Mouse (Mus musculus): Measurements from ENCODE around the gene Dvl1. TPM values are rescaled to one million over a fixed set of nuclear protein-coding genes. Genes with fewer than 3 reads are reported as not detected.
A peak's percentile ranks its signal among the peaks of the same experiment; 100 is the strongest.

Dvl1 gene
- polyA plus RNA-seq, 1 experiment from 2014 or later, result 6.5 TPM

- no peaks in the 10 kb centered on the region for H3K9me3 ChIP-seq (ENCODE audit: control insufficient read depth)
- H3K36me3 ChIP-seq (ENCODE audit: control insufficient read depth, insufficient read depth), result peaks cover 13% of the 10 kb centered on the region; the same call in 1 of the 2 replicates
- no peak for ATAC-seq
- no peak overlapping the region for H3K9ac ChIP-seq (ENCODE audit: low read depth, low read length)
- peak overlapping the region; percentile 87 for H3K4me2 ChIP-seq (replicated peaks; ENCODE audit: low read depth)
- H3K27me3 ChIP-seq (replicated peaks; ENCODE audit: control insufficient read depth, insufficient read depth, low read length), result no peaks in the 10 kb centered on the region
- H3K4me3 ChIP-seq (ENCODE audit: low read depth, low read length), result peak overlapping the region; percentile 88
- TF ChIP-seq CTCF (IDR thresholded peaks at IDR 0.05; ENCODE audit: low read depth), result no peak
- WGBS, result 51% methylated on average over 8 of the region's 8 CpGs
- H3K4me1 ChIP-seq (replicated peaks; ENCODE audit: control insufficient read depth, insufficient read depth, low read length), result 0 out of 2 replicates have a peak, but pooled peaks cover 3% of the 10 kb centered on the region
- no peak overlapping the region for H3K27ac ChIP-seq (ENCODE audit: low read depth, low read length)
Measured at GRCm38 (mm10) chr4:155830596-155830995, 16.6 kb upstream of the Dvl1 start.

GRCm38 (mm10) chr4:155831205-155831766, 15.9 kb upstream of the Dvl1 start, which contains the start of gene Aurkaip1:
Gene Aurkaip1, plus strand, starts transcription at chr4:155831272.
- peak; percentile 93 for ATAC-seq
- peak within 1 kb of the TSS; percentile 81 for H3K9ac ChIP-seq (ENCODE audit: low read depth, low read length)
- no peaks in the 10 kb centered on the region for H3K9me3 ChIP-seq (ENCODE audit: control insufficient read depth)
- H3K4me1 ChIP-seq (replicated peaks; ENCODE audit: control insufficient read depth, insufficient read depth, low read length), result 0 out of 2 replicates have a peak, but pooled peaks cover 3% of the 10 kb centered on the region
- H3K27me3 ChIP-seq (replicated peaks; ENCODE audit: control insufficient read depth, insufficient read depth, low read length), result no peaks in the 10 kb centered on the region
- peak within 1 kb of the TSS; percentile 84 for H3K27ac ChIP-seq (ENCODE audit: low read depth, low read length)
- peak within 1 kb of the TSS; percentile 87 for H3K4me2 ChIP-seq (replicated peaks; ENCODE audit: low read depth)
- TF ChIP-seq CTCF (IDR thresholded peaks at IDR 0.05; ENCODE audit: low read depth), result peak; percentile 97
- H3K36me3 ChIP-seq (ENCODE audit: control insufficient read depth, insufficient read depth), result peaks cover 13% of the 10 kb centered on the region; the same call in 1 of the 2 replicates
- H3K4me3 ChIP-seq (ENCODE audit: low read depth, low read length), result peak within 1 kb of the TSS; percentile 88
- under 1% methylated on average over 49 of the region's 49 CpGs for WGBS

GRCm38 (mm10) chr4:155831831-155832230, 15.4 kb upstream of the Dvl1 start:
- peak overlapping the region; percentile 84 for H3K27ac ChIP-seq (ENCODE audit: low read depth, low read length)
- H3K4me1 ChIP-seq (replicated peaks; ENCODE audit: control insufficient read depth, insufficient read depth, low read length), result 0 out of 2 replicates have a peak, but pooled peaks cover 3% of the 10 kb centered on the region
- TF ChIP-seq CTCF (IDR thresholded peaks at IDR 0.05; ENCODE audit: low read depth), result no peak
- H3K36me3 ChIP-seq (ENCODE audit: control insufficient read depth, insufficient read depth), result 0 out of 2 replicates have a peak, but pooled peaks cover 13% of the 10 kb centered on the region
- ATAC-seq, result peak; percentile 12
- H3K4me3 ChIP-seq (ENCODE audit: low read depth, low read length), result peak overlapping the region; percentile 88
- 1% methylated on average over 25 of the region's 25 CpGs for WGBS
- H3K9me3 ChIP-seq (ENCODE audit: control insufficient read depth), result no peaks in the 10 kb centered on the region
- H3K9ac ChIP-seq (ENCODE audit: low read depth, low read length), result peak overlapping the region; percentile 81
- peak overlapping the region; percentile 87 for H3K4me2 ChIP-seq (replicated peaks; ENCODE audit: low read depth)
- H3K27me3 ChIP-seq (replicated peaks; ENCODE audit: control insufficient read depth, insufficient read depth, low read length), result no peaks in the 10 kb centered on the region

- Histone ChIP-seq H3K4me1 (replicated peaks; ENCODE audit: control insufficient read depth, insufficient read depth, low read length) (0 out of 2 replicates have a peak, but pooled peaks cover 3% of the 10 kb centered on the region), H3K27me3 (replicated peaks; ENCODE audit: control insufficient read depth, insufficient read depth, low read length) (no peaks in the 10 kb centered on the region), H3K9ac (ENCODE audit: low read depth, low read length) (peak overlapping the region; percentile 81), H3K36me3 (ENCODE audit: control insufficient read depth, insufficient read depth) (0 out of 2 replicates have a peak, but pooled peaks cover 13% of the 10 kb centered on the region), H3K4me2 (replicated peaks; ENCODE audit: low read depth) (peak overlapping the region; percentile 87), H3K9me3 (ENCODE audit: control insufficient read depth) (no peaks in the 10 kb centered on the region), H3K27ac (ENCODE audit: low read depth, low read length) (peak overlapping the region; percentile 84; the same call in 1 of the 2 replicates), H3K4me3 (ENCODE audit: low read depth, low read length) (peak overlapping the region; percentile 88)
- no peak for ATAC-seq
- 42% methylated on average over 10 of the region's 10 CpGs for WGBS
- TF ChIP-seq CTCF (IDR thresholded peaks at IDR 0.05; ENCODE audit: low read depth), result no peak
Measured at GRCm38 (mm10) chr4:155832321-155832720, 14.9 kb upstream of the Dvl1 start.

GRCm38 (mm10) chr4:155833234-155833633, 14.0 kb upstream of the Dvl1 start:
- no peak for TF ChIP-seq CTCF (IDR thresholded peaks at IDR 0.05; ENCODE audit: low read depth)
- no peak overlapping the region for H3K4me3 ChIP-seq (ENCODE audit: low read depth, low read length)
- H3K9me3 ChIP-seq (ENCODE audit: control insufficient read depth), result no peaks in the 10 kb centered on the region
- H3K4me1 ChIP-seq (replicated peaks; ENCODE audit: control insufficient read depth, insufficient read depth, low read length), result 0 out of 2 replicates have a peak, but pooled peaks cover 3% of the 10 kb centered on the region
- 0 out of 2 replicates have a peak overlapping the region, but pooled peaks have one; percentile 87 for H3K4me2 ChIP-seq (replicated peaks; ENCODE audit: low read depth)
- ATAC-seq, result no peak
- 0 out of 2 replicates have a peak, but pooled peaks cover 5% of the 10 kb centered on the region for H3K36me3 ChIP-seq (ENCODE audit: control insufficient read depth, insufficient read depth)
- no peak overlapping the region for H3K27ac ChIP-seq (ENCODE audit: low read depth, low read length)
- H3K9ac ChIP-seq (ENCODE audit: low read depth, low read length), result no peak overlapping the region
- WGBS, result 88% methylated on average over 4 of the region's 4 CpGs
- no peaks in the 10 kb centered on the region for H3K27me3 ChIP-seq (replicated peaks; ENCODE audit: control insufficient read depth, insufficient read depth, low read length)

GRCm38 (mm10) chr4:155833836-155834235, 13.4 kb upstream of the Dvl1 start:
- peak; percentile 89 for TF ChIP-seq CTCF (IDR thresholded peaks at IDR 0.05; ENCODE audit: low read depth)
- no peaks in the 10 kb centered on the region for H3K9me3 ChIP-seq (ENCODE audit: control insufficient read depth)
- no peak overlapping the region for H3K4me3 ChIP-seq (ENCODE audit: low read depth, low read length)
- WGBS, result 32% methylated on average over 2 of the region's 2 CpGs
- H3K27me3 ChIP-seq (replicated peaks; ENCODE audit: control insufficient read depth, insufficient read depth, low read length), result no peaks in the 10 kb centered on the region
- H3K4me2 ChIP-seq (replicated peaks; ENCODE audit: low read depth), result no peak overlapping the region
- H3K4me1 ChIP-seq (replicated peaks; ENCODE audit: control insufficient read depth, insufficient read depth, low read length), result 0 out of 2 replicates have a peak, but pooled peaks cover 3% of the 10 kb centered on the region
- no peak; the same call in 1 of the 2 replicates for ATAC-seq
- H3K9ac ChIP-seq (ENCODE audit: low read depth, low read length), result no peak overlapping the region
- no peaks in the 10 kb centered on the region for H3K36me3 ChIP-seq (ENCODE audit: control insufficient read depth, insufficient read depth)
- H3K27ac ChIP-seq (ENCODE audit: low read depth, low read length), result no peak overlapping the region

Data from intestine, postnatal 0 days (tissue).